Mouse (Mus musculus) cortical plate, adult 2 months (tissue): ENCODE results near the gene Cant1.

Experiments
- CTCF ChIP-seq: fragments of 200-500 bp; IDR thresholded peaks from 2 replicates; pipeline ENCODE4 v1.5.1; 2011; ENCODE audit warnings: mild to moderate bottlenecking, control low read depth, low read length; ENCODE audit not compliant: insufficient read depth; ENCODE audit errors: extremely low read depth
- POLR2A ChIP-seq: fragments of 200-500 bp; IDR thresholded peaks from 2 replicates; pipeline ENCODE4 v1.6.1; 2011; ENCODE audit warnings: mild to moderate bottlenecking, low read length, control low read depth; ENCODE audit not compliant: insufficient read depth; ENCODE audit errors: extremely low read depth

DNA sequence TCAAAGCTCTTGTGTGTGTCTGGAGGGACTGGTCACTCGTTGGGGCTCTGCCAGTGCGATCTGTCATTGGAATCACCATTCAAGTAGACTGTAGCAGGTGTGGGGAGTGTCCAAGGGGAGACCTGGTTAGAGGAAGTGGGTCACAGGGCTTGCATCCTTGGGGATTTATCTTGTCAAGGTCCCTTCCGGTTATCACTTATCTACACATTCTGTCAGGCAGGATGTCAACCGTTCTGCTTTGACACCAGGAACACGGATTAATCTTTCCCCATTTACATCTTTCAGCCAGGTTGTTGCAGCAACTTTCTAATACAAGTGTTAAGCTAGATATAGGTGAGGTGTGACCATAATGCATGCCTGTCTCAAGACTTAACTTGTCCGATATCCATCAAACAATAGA is 36.9 kb upstream of the Cant1 start:
- TF ChIP-seq POLR2A (no peak), CTCF (no peak)
